Mouse (Mus musculus) embryonic fibroblast, embryonic 13.5 days (primary cell): ENCODE measurements around the gene H2al2a.

ENCODE experiments used
- CTCF ChIP-seq: IDR thresholded peaks from 2 replicates; pipeline ENCODE4 v1.5.1; 2011; ENCODE audit warnings: mild to moderate bottlenecking, control low read depth, low read length, moderate library complexity, borderline replicate concordance; ENCODE audit not compliant: insufficient read depth
- POLR2A ChIP-seq: IDR thresholded peaks from 2 replicates; pipeline ENCODE4 v1.6.1; 2011; ENCODE audit warnings: low read depth, mild to moderate bottlenecking, control low read depth, low read length, moderate library complexity

GRCm38 (mm10) chr2:18012866-18013265 lies 16.1 kb upstream of the H2al2a start:
- TF ChIP-seq POLR2A (no peak), CTCF (no peak)
